Mouse (Mus musculus): Measurements from ENCODE around the gene Eif5.
"Not testable (repeated sequence)": the region's sequence is repeated elsewhere in the genome, so short reads cannot be mapped to it uniquely, and the experiment has no call there.

Eif5 gene

DNA sequence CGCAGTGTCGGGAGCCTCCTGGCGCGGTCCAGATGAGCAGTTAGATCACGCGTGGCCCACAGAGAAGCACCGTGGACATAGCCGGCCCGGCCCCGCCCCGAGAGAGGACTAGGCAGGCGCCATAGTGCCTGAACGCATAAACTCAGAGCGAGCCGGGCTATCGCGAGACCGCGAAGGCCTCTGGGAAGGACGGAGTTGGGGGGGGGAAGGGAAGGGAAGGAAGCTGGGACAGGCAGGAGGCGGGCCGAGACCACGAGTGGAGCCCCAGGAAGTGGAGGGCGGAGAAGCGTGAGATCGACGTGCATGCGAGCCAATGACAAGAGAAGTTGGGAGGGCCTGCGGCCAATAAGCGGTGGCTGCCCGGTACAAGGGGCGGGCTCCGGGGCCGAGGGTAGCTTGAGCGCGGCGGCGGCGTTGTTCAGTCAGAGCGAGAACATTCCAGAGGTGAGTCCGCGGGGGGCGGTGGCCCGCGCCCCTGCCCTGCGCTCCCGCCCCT, at the start of gene Eif5:
Gene Eif5, plus strand, starts transcription at position 221 of the 496 bp plus-strand sequence.
- DNase-seq (ENCODE audit: low spot score), result peak; percentile 99

GRCm38 (mm10) chr12:111489261-111489865, 48.5 kb upstream of the Eif5 start:
- no peak for DNase-seq (ENCODE audit: low spot score)

DNA sequence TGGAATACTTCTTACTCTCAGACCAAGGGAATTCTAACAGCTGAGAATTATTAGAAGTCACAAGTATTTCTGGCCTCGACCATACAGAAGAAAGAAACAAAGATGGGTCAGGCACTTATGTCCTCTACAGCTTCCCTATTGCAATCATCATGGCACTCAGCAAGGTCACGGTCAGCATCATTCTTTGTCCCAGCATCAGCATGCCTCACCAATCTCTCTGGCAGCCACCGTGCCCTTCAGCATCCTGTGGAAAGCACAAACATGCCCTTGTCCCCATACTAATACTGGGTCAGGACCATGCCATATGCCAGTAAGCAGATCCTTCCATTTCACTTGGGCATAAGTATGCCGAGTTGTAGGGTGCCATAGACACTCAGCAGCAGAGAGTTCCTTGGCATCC, 42.9 kb upstream of the Eif5 start:
- no peak for DNase-seq (ENCODE audit: low spot score)

DNA sequence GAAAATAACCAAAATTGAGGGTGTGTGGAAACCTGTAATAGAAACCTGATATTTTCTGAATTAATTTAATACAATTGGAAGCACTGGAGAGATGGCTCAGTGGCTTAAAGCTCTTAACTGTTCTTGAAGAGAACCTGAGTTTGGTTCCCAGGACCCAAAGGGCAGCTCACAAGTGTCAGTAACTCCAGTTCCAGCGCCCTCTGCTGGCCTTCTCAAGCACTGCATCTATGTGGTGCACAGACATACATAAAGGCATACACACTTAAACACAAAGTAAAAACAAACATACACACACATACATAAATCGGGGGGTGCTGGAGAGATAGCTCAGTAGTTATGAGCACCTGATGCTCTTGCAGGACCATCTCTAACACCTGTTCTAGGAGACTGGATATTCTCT, 40.7 kb upstream of the Eif5 start:
- DNase-seq (ENCODE audit: low spot score), result no peak

- DNase-seq (ENCODE audit: low spot score), result no peak
These were observed 38.2 kb upstream of the Eif5 start for GRCm38 (mm10) chr12:111499617-111500016.

DNA sequence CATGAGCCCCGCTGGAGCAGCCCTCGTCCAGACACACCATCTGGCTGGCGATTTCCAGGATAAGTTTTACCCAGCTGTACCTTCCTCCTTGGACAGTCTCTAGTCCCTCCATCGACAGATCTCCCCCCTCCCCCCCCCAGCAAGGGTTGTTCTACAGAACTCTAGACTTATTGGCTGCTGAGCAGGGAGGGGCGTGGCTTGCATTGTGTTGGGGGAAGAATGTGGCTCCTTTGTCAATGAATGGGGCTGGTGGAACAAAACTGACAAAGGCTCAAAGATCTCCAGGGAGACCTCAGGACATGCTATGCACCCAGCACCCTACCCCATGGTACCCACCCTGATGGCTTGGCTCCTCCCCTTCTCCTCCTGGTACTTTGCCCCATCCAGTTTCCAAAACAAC, 37.1 kb upstream of the Eif5 start:
- DNase-seq (ENCODE audit: low spot score), result no peak

- no peak for DNase-seq (ENCODE audit: low spot score)
These were observed 34.7 kb upstream of the Eif5 start for GRCm38 (mm10) chr12:111503063-111503567.

DNA sequence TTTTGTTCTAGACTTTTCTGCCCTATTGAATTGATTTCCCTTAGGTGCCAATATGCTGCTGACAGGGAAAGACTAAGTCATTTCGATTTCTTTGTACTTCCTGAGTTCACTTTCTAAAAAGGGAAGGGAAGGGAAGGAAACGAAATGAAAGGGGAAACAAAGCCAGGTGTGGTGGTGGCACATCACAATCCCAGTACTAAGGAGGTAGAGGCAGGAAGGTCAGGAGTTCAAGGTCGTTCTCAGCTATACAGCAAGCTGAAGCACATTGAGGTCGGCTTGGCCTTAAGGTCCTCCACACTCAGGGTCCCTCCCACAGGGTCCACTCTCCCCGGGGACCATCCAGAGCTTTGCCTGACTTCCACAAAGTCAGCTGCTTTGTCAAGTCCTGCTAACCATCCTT, 34.2 kb upstream of the Eif5 start:
- DNase-seq (ENCODE audit: low spot score), result no peak

GRCm38 (mm10) chr12:111504904-111505303, 32.9 kb upstream of the Eif5 start:
- peak; percentile 98 for DNase-seq (ENCODE audit: low spot score)

- DNase-seq (ENCODE audit: low spot score), result no peak
These were observed 30.8 kb upstream of the Eif5 start for GRCm38 (mm10) chr12:111507001-111507400.

DNA sequence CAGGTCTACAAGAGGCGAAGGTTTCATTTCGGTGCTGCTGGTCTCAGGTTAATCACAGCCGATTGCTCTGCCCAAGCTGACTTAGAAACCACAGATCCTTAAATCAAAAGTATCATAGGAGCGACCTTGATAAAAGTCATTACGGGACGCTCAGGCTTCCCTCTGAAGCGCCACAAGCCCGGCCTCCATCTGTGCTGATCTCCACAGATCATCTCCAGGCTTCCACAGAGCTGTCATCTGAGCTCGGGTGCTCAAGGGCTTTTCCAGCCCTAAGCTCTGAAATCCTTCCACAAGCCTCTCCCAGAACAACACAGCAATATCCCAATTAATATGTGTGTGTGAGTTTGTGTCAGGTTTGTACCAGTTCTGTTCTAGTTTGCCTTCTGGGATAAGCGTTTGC, 29.9 kb upstream of the Eif5 start:
- DNase-seq (ENCODE audit: low spot score), result no peak

DNA sequence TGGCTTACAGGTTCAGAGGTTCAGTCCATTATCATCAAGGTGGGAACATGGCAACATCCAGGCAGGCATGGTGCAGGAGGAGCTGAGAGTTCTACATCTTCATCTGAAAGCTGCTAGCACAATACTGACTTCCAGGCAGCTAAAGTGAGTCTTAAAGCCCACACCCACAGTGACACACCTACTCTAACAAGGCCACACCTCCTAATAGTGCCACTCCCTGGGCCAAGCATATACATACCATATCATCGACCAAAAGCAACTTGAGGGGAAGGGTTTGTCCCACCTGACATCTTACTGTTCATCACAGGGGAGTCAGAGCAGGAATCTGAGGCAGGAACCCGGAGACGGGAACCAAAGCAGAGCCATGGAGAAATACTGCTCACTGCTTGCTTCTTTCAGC, 29.4 kb upstream of the Eif5 start:
- DNase-seq (ENCODE audit: low spot score), result not testable (repeated sequence)

DNA sequence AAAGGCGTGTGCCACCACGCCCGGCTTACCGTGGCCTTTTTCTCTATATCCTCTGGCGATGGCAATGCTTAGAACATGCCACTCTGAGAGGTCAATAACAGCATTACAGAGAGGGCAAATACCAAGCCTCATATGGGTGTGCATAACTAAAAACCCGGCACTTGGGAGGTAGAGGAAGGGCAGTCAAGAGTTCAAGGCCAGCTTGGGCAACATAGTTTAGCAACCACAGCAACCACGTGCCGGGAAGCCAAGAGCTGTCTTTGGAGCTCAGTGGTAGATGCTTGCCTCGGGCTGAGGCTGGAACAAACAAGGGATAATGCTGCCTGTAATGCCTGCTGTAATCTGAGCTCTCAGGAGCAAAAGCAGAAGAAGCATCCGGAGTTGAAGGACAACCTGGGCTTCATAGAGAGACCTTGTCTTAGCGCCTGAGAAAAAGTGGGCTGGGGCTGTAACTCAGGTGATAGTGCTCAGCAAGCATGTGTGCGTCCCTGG, 25.2 kb upstream of the Eif5 start:
- DNase-seq (ENCODE audit: low spot score), result no peak

DNA sequence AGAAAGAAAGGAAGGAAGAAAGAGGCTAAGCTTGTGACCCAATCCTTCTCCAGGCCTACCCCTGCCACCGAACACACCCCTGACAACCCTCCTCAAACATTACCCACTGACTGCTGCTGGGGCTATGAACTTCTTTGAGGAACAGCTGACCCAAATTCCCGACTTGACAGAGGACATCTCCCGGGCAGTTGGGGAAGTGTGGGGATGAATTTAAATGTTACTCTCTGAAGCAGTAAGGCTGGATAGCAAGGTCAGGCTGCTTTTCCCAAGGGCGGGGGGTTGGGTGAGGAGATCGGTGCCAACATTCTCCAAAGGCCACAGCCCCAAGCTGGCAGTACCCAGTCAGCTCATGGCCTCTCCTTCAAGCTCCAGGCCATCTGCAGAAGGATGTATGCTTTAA, 24.1 kb upstream of the Eif5 start:
- no peak for DNase-seq (ENCODE audit: low spot score)

DNA sequence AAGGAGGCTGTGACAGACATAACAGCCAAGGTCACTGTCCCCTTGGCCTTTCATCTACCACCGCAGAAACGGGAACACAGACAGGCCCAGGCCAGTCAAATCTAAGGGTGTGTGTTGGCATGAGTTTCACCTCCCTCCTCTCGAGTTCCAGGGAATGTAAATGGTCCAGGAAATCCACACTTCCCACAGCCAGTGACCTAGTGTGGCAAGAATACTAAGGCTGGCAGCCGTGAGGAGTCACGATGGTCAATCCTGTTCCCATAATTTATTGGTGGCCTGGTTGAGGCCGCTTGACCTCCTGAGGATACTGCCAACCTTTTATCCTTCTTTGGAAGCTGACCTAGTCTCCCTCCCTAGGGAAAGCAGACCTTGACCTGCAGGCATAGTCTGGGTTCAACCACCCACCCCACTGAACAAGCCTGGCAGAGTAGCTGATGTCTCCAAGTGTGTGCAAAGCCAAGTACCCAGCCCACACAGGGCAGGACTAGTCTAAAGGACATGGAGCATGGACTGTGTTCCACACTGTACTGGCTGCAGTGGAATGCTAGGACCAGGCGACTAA, 23.5 kb upstream of the Eif5 start:
- no peak for DNase-seq (ENCODE audit: low spot score)

- no peak for DNase-seq (ENCODE audit: low spot score)
These were observed 22.8 kb upstream of the Eif5 start for GRCm38 (mm10) chr12:111514874-111515649.

- DNase-seq (ENCODE audit: low spot score), result no peak
These were observed 21.9 kb upstream of the Eif5 start for GRCm38 (mm10) chr12:111515920-111516319.

- DNase-seq (ENCODE audit: low spot score), result no peak
These were observed 21.0 kb upstream of the Eif5 start for GRCm38 (mm10) chr12:111516826-111517225.

DNA sequence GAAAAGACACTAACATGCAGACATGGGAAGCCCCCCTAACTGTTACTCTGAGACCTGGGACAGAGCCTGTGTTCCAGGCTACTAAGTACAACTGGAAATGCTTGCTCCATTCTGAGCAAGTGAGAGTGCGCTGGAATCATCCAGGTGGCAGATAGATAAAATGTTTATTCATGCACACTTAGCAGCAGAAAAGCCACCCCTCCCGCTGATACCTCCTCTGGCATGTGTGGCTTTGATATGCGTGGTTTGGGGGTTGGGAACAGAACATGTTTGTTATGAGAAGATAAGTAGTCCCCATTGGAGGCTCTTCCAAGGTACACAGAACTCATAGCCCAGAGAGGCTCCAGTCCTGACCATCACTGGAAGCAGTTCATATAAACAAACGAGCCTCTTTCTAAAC, 19.9 kb upstream of the Eif5 start:
- no peak for DNase-seq (ENCODE audit: low spot score)

DNA sequence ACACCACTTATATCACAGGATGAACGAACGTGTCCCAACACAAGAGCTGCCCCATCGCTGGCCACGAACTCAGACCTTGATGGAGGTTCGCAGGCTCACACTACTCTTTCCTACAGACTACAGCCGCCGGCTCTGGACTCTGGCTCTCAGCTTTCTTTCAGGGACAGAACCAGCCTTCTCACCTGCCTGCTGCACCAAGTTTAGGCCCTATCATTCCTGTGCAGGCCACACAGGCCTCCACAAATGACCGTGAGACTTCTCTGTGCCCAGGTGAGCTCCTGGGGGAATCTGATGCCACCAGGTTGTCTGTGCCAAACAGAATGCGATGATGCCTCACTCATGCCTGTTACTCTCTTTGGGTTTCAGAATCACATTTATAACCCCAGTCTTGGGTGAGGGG, 19.4 kb upstream of the Eif5 start:
- DNase-seq (ENCODE audit: low spot score), result no peak

DNA sequence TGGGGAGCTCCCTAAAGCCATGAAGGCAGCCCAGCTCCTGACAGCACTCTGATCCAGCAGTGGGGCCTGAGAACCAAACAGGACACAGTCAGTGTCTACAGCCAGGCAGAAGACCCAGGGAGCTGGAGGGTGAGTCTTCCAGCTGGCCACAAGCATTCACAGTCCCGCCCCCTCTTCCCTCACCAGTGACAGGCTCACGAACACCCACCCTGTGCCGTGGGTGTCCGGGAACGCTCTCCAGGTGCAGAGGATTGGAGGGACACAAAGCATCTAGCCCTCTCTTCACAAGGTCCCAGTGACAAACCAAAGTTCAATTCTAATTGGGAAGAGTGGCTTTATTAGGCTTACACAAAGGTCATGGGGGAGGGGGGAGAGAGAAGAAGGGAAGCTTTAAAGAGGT, 18.0 kb upstream of the Eif5 start:
- DNase-seq (ENCODE audit: low spot score), result no peak

GRCm38 (mm10) chr12:111520994-111521393, 16.8 kb upstream of the Eif5 start:
- DNase-seq (ENCODE audit: low spot score), result no peak

DNA sequence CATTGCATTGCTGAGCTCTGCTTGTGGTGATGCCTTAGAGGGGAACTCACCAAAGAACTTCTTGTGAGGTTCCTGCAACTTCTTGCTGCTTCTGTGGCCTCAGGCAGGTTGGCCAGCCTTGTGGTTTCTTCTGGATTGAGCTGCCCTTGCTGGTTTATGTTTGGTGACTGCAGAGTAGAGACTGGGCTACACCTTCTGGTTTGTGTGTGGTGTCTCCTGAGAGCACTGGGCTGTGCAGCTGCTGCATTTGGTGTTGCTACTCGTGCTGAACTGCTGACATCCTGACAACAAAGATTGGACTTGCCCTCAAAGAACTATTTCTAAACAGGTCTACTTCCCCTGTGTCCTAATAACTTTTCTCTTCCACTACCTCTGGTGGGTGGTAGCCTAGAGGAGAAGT, 13.3 kb upstream of the Eif5 start:
- DNase-seq (ENCODE audit: low spot score), result no peak
